Mouse (Mus musculus): ENCODE measurements at regions not wholly inside any gene's neighbourhood (a gene's known extent, or its start where the extent isn't known, plus 50 kb on each side); places are given as distances from the start of the nearest gene placed in this dataset.

DNA sequence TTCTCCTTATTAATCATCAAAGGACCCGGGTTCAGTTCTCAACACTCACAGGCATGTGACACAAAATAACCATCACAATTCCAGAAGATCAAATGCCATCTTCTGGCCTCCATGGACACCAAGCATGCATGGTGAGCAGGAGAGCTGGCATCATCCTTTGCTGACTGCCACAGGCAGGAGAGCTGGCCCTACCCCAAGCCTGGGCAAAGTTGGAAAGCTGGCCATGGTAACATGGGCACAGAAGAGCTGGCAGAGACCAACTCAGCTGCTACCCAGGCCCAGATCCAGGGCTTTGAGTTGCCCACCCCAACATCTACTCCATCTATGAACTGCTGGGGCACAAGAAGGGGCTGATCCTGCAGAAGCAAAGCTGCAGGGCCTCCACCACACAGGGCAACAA lies 59.1 kb upstream of the Rab3gap2 start:
- no peak for TF ChIP-seq CTCF (IDR thresholded peaks at IDR 0.05; ENCODE audit: low read depth)
- no peak for TF ChIP-seq EP300 (optimal IDR thresholded peaks at IDR 0.05)
